Mouse (Mus musculus): ENCODE measurements around the gene Olfr282. TPM values are rescaled to one million over a fixed set of nuclear protein-coding genes. Genes with fewer than 3 reads are reported as not detected.

Gene Olfr282
- polyA plus RNA-seq, 1 experiment from 2014 or later = not detected

DNA sequence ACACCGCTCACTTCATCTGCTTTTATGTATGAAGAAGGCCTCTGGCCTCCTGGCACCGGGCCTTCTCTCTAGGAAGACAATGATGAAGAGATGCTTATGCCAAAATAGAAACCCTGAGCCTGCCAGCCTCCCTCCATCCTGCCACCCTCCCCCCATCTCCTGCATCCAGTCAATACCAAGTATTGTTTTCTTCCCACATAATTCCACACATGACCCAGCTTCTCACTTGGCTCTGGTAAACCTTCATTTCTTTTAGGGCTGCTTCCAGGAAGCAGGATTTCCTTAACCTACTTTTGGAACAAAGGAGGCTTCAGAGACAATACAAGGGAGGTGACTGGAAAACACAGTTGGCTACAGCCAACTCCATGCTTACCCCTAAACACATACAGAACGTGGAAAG is 51.7 kb downstream of the Olfr282 start, which contains the start of gene Lalba:
Gene Lalba, minus strand, starts transcription at position 21 of the 400 bp plus-strand sequence.
- Histone ChIP-seq H3K4me1 (ENCODE audit: control insufficient read depth, insufficient read depth, low read length) (no peaks in the 10 kb centered on the region), H3K9ac (ENCODE audit: low read length) (no peak within 1 kb of the TSS), H3K27me3 (ENCODE audit: control insufficient read depth, insufficient read depth, low read length) (no peaks in the 10 kb centered on the region), H3K36me3 (ENCODE audit: control insufficient read depth, insufficient read depth, low read length) (no peaks in the 10 kb centered on the region), H3K4me3 (ENCODE audit: low read depth, low read length) (no peak within 1 kb of the TSS), H3K9me3 (ENCODE audit: control insufficient read depth, low read length) (no peaks in the 10 kb centered on the region), H3K4me2 (ENCODE audit: low read depth) (no peak within 1 kb of the TSS), H3K27ac (ENCODE audit: low read depth, low read length) (no peak within 1 kb of the TSS)
- 62% methylated on average over 3 of the region's 3 CpGs for WGBS
- no peak for ATAC-seq (ENCODE audit: insufficient read depth, low FRiP score, low TSS enrichment)
- no peak for DNase-seq (ENCODE audit: low spot score)

DNA sequence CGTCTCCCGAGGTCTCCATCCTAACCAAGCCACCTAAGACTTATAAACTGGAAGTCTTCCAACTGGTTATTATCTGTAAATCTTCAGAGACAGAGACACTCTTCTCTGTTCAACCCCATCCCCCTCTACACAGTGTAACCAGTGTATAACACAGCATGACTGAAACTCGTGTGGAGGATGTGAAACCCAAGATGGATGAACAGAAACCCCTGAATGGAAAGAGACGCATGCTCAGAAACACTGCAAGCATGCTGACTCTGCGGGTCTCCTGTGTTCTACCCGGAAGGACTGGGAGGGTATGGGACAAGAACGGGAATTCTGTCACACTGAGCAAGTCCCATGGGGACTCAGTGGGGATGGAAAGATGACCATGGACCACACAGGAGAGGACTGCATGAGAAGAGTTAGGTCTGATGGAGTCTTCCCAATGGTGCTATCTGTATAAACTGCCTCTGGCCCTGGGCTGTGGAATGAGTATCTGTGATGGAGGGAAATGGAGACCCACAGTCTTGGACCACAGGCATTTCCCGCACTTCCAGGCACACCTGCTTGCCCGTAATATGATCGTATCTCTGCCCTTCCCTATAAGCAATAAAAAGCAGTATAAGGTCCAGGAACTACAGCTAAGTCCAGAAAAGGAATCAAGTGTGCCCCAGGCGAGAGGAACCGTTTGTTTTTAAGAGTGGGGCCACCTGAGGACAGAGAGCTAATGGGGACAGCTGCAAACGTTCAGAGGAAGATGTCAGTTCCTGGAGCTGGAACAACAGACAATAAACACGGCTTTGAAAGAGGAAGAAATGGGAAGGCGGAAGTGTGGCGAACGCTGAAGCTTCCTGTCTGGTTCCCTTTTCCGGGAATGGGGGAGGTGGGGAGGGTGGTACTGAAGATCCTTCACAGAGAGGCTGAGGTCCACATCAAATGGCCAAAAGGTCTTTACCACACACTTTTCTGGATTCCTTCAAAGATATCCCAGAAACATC is 53.2 kb downstream of the Olfr282 start:
- no peak for ATAC-seq (ENCODE audit: insufficient read depth, low FRiP score, low TSS enrichment)
- Histone ChIP-seq H3K27me3 (ENCODE audit: control insufficient read depth, insufficient read depth, low read length) (no peaks in the 10 kb centered on the region), H3K4me1 (ENCODE audit: control insufficient read depth, insufficient read depth, low read length) (no peaks in the 10 kb centered on the region), H3K27ac (ENCODE audit: low read depth, low read length) (no peak overlapping the region), H3K36me3 (ENCODE audit: control insufficient read depth, insufficient read depth, low read length) (no peaks in the 10 kb centered on the region), H3K9me3 (ENCODE audit: control insufficient read depth, low read length) (no peaks in the 10 kb centered on the region), H3K4me2 (ENCODE audit: low read depth) (no peak overlapping the region), H3K4me3 (ENCODE audit: low read depth, low read length) (no peak overlapping the region), H3K9ac (ENCODE audit: low read length) (no peak overlapping the region)
- 68% methylated on average over 18 of the region's 18 CpGs for WGBS
- DNase-seq (ENCODE audit: low spot score) = no peak

DNA sequence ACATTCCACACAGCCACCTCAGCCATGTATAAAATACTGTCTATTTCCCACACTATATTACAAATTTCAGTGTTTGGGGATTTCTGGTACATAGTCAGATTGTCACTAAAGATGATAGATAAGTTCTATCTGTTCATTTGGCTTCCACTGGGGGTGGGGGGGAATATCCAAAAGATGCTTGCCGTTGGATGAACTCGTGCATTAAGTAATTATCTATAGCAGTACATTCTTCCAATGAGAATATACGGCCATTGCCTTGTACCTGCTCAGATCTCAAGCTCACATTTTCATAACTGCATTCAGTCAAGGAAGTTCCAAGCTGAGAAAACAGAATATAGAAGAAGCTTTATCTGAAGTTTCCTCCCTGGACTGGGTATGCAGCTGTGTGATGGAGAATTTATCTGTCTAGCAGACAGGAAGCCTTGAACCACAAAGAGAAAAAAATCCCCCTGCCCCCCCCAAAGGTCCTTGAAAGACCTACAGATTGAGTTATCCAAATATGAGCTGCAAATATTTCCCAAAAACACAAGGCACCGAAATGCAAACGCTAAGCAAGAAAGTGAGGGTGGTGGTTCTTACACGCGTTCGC is 55.5 kb downstream of the Olfr282 start:
- no peak overlapping the region for H3K4me3 ChIP-seq (ENCODE audit: low read depth, low read length)
- 94% methylated on average over 8 of the region's 8 CpGs for whole genome bisulfite sequencing
- DNase-seq (ENCODE audit: low spot score) (no peak), ATAC-seq (ENCODE audit: insufficient read depth, low FRiP score, low TSS enrichment) (no peak)
- H3K9me3 ChIP-seq (ENCODE audit: control insufficient read depth, low read length) = no peaks in the 10 kb centered on the region
- H3K4me1 ChIP-seq (ENCODE audit: control insufficient read depth, insufficient read depth, low read length) = no peaks in the 10 kb centered on the region
- H3K4me2 ChIP-seq (ENCODE audit: low read depth) = no peak overlapping the region
- H3K27ac ChIP-seq (ENCODE audit: low read depth, low read length) = no peak overlapping the region
- H3K27me3 ChIP-seq (ENCODE audit: control insufficient read depth, insufficient read depth, low read length) = no peaks in the 10 kb centered on the region
- H3K36me3 ChIP-seq (ENCODE audit: control insufficient read depth, insufficient read depth, low read length) = no peaks in the 10 kb centered on the region
- no peak overlapping the region for H3K9ac ChIP-seq (ENCODE audit: low read length)

Other genes starting within 250 kb of the Olfr282 start
- not detected in 2 replicates for gene Olfr288, start 235.7 kb upstream of the Olfr282 start, polyA plus RNA-seq (2014; fragmentation: Nextera tagmentation; extraction: Ambion mirVana)
- not detected in 2 replicates for gene Gm44579, start 210.2 kb upstream of the Olfr282 start, polyA plus RNA-seq (2014; fragmentation: Nextera tagmentation; extraction: Ambion mirVana)
- not detected in 2 replicates for gene Olfr287, start 210.2 kb upstream of the Olfr282 start, polyA plus RNA-seq (2014; fragmentation: Nextera tagmentation; extraction: Ambion mirVana)
- not detected in 2 replicates for gene Olfr286, start 196.8 kb upstream of the Olfr282 start, polyA plus RNA-seq (2014; fragmentation: Nextera tagmentation; extraction: Ambion mirVana)
- gene H1fnt, start 173.9 kb upstream of the Olfr282 start, polyA plus RNA-seq (2014; fragmentation: Nextera tagmentation; extraction: Ambion mirVana) = not detected in 2 replicates
- 1.9 TPM in 2 replicates for gene Zfp641, start 135.1 kb upstream of the Olfr282 start, polyA plus RNA-seq (2014; fragmentation: Nextera tagmentation; extraction: Ambion mirVana)
- gene Olfr285, start 113.9 kb upstream of the Olfr282 start, polyA plus RNA-seq (2014; fragmentation: Nextera tagmentation; extraction: Ambion mirVana) = not detected in 2 replicates
- gene Olfr284, start 90.2 kb upstream of the Olfr282 start, polyA plus RNA-seq (2014; fragmentation: Nextera tagmentation; extraction: Ambion mirVana) = not detected in 2 replicates
- gene Olfr283, start 50.3 kb upstream of the Olfr282 start, polyA plus RNA-seq (2014; fragmentation: Nextera tagmentation; extraction: Ambion mirVana) = not detected in 2 replicates
- not detected in 2 replicates for gene Olfr281, start 21.4 kb downstream of the Olfr282 start, polyA plus RNA-seq (2014; fragmentation: Nextera tagmentation; extraction: Ambion mirVana)
- gene OR5BS1P, start 38.7 kb downstream of the Olfr282 start, polyA plus RNA-seq (2014; fragmentation: Nextera tagmentation; extraction: Ambion mirVana) = not detected in 2 replicates
- gene Lalba, start 51.5 kb downstream of the Olfr282 start, polyA plus RNA-seq (2014; fragmentation: Nextera tagmentation; extraction: Ambion mirVana) = 0.45 TPM in 1 of 2 replicates, not detected in the other
- gene Olfr279, start 61.2 kb downstream of the Olfr282 start, polyA plus RNA-seq (2014; fragmentation: Nextera tagmentation; extraction: Ambion mirVana) = not detected in 2 replicates
- 142 and 143 TPM in 2 replicates for gene Kansl2, start 103.0 kb downstream of the Olfr282 start, polyA plus RNA-seq (2014; fragmentation: Nextera tagmentation; extraction: Ambion mirVana)
- gene Ccnt1, start 139.7 kb downstream of the Olfr282 start, polyA plus RNA-seq (2014; fragmentation: Nextera tagmentation; extraction: Ambion mirVana) = 62.2 and 65.6 TPM in 2 replicates
- gene 4930415O20Rik, start 139.8 kb downstream of the Olfr282 start, polyA plus RNA-seq (2014; fragmentation: Nextera tagmentation; extraction: Ambion mirVana) = not detected in 2 replicates
- gene Adcy6, start 178.9 kb downstream of the Olfr282 start, polyA plus RNA-seq (2014; fragmentation: Nextera tagmentation; extraction: Ambion mirVana) = 11.4 and 12.7 TPM in 2 replicates
- 57.4 and 58.4 TPM in 2 replicates for gene Cacnb3, start 199.6 kb downstream of the Olfr282 start, polyA plus RNA-seq (2014; fragmentation: Nextera tagmentation; extraction: Ambion mirVana)
- gene Ddx23, start 231.7 kb downstream of the Olfr282 start, polyA plus RNA-seq (2014; fragmentation: Nextera tagmentation; extraction: Ambion mirVana) = 19.5 and 24.1 TPM in 2 replicates
- gene Rnd1, start 246.2 kb downstream of the Olfr282 start, polyA plus RNA-seq (2014; fragmentation: Nextera tagmentation; extraction: Ambion mirVana) = 5.2 and 5.3 TPM in 2 replicates

All from neural tube, embryonic 11.5 days (tissue).